Mouse (Mus musculus) kidney, embryonic 14.5 days (tissue): Measurements from ENCODE around the gene Slc16a14. TPM values are rescaled to one million over a fixed set of nuclear protein-coding genes. Genes with fewer than 3 reads are reported as not detected.

Experiments
- ATAC-seq: fragments of 200-750 bp; cut with Nextera tagmentation; 2 replicates; pipeline ENCODE4 v1.8.0; 2017; ENCODE audit warnings: moderate number of reproducible peaks, mild to moderate bottlenecking, moderate TSS enrichment, moderate library complexity; ENCODE audit not compliant: low FRiP score, low TSS enrichment
- H3K27ac ChIP-seq: fragments of 300-500 bp; sonication (generic); 2 replicates; pipeline ENCODE4 v1.5.1; 2014; ENCODE audit warnings: low read depth, mild to moderate bottlenecking, low read length, moderate library complexity, mixed read lengths
- H3K27me3 ChIP-seq: fragments of 300-500 bp; sonication (generic); 2 replicates; pipeline ENCODE4 v1.6.1; 2014; ENCODE audit warnings: mild to moderate bottlenecking, low read length; ENCODE audit not compliant: control insufficient read depth, insufficient read depth
- H3K36me3 ChIP-seq: fragments of 300-500 bp; sonication (generic); 2 replicates; pipeline ENCODE4 v1.6.1; 2014; ENCODE audit warnings: low read length, mixed read lengths; ENCODE audit not compliant: control insufficient read depth, insufficient read depth
- H3K4me1 ChIP-seq: fragments of 300-500 bp; sonication (generic); 2 replicates; pipeline ENCODE4 v1.6.1; 2014; ENCODE audit warnings: low read length, mixed read lengths; ENCODE audit not compliant: control insufficient read depth, insufficient read depth
- H3K4me2 ChIP-seq: fragments of 300-500 bp; sonication (generic); replicated peaks from 2 replicates; pipeline ENCODE4 v1.6.1; 2014; ENCODE audit warnings: low read depth, mild to moderate bottlenecking, low read length
- H3K4me3 ChIP-seq: fragments of 300-500 bp; sonication (generic); 2 replicates; pipeline ENCODE4 v1.5.1; 2014; ENCODE audit warnings: mild to moderate bottlenecking, low read length
- H3K9ac ChIP-seq: fragments of 300-500 bp; sonication (generic); 2 replicates; pipeline ENCODE4 v1.6.1; 2014; ENCODE audit warnings: low read depth, mild to moderate bottlenecking, low read length, moderate library complexity
- H3K9me3 ChIP-seq: fragments of 300-500 bp; sonication (generic); 2 replicates; pipeline ENCODE4 v1.6.1; 2016; ENCODE audit warnings: low read length; ENCODE audit not compliant: control insufficient read depth
- WGBS: fragments of 180-500 bp; shearing (Covaris S2); extraction: QIAGEN DNeasy Blood & Tissue Kit; methylation state at CpG from one replicate; pipeline ENCODE4 v1.1.7; 2014; 5-methylcytosine and 5-hydroxymethylcytosine counted together
- polyA plus RNA-seq: library from polyadenylated mRNA; unstranded; fragments of >200 nt; fragmentation: Nextera tagmentation; extraction: Ambion mirVana; gene quantifications from 2 replicates; pipeline ENCODE4 v1.2.1, GENCODE M21; 2014

Slc16a14 gene
- polyA plus RNA-seq, 1 experiment from 2014 or later, result 0.53 TPM

- H3K27ac ChIP-seq, result no peak overlapping the region
- no peaks in the 10 kb centered on the region for H3K9me3 ChIP-seq
- WGBS, result 82% methylated on average over 2 of the region's 2 CpGs
- no peaks in the 10 kb centered on the region for H3K27me3 ChIP-seq
- H3K4me3 ChIP-seq, result no peak overlapping the region
- no peaks in the 10 kb centered on the region for H3K4me1 ChIP-seq
- H3K9ac ChIP-seq, result no peak overlapping the region
- H3K36me3 ChIP-seq, result no peaks in the 10 kb centered on the region
- no peak overlapping the region for H3K4me2 ChIP-seq
- ATAC-seq, result no peak
Observed at GRCm38 (mm10) chr1:84923432-84923831, 11.5 kb downstream of the Slc16a14 start.

GRCm38 (mm10) chr1:84918865-84919264, 16.1 kb downstream of the Slc16a14 start:
- no peak overlapping the region for H3K4me2 ChIP-seq
- H3K27me3 ChIP-seq, result no peaks in the 10 kb centered on the region
- no peaks in the 10 kb centered on the region for H3K36me3 ChIP-seq
- WGBS, result 84% methylated on average over 3 of the region's 3 CpGs
- ATAC-seq, result no peak
- H3K4me1 ChIP-seq, result no peaks in the 10 kb centered on the region
- no peaks in the 10 kb centered on the region for H3K9me3 ChIP-seq
- H3K9ac ChIP-seq, result no peak overlapping the region
- H3K4me3 ChIP-seq, result no peak overlapping the region
- no peak overlapping the region for H3K27ac ChIP-seq

GRCm38 (mm10) chr1:84915010-84915409, 19.9 kb downstream of the Slc16a14 start:
- Histone ChIP-seq H3K27ac (no peak overlapping the region), H3K27me3 (no peaks in the 10 kb centered on the region), H3K4me3 (no peak overlapping the region), H3K4me2 (no peak overlapping the region), H3K4me1 (no peaks in the 10 kb centered on the region), H3K9me3 (no peaks in the 10 kb centered on the region), H3K9ac (no peak overlapping the region), H3K36me3 (no peaks in the 10 kb centered on the region)
- ATAC-seq, result no peak
- WGBS, result 91% methylated on average over 4 of the region's 4 CpGs

- Histone ChIP-seq H3K27ac (no peak overlapping the region), H3K4me2 (no peak overlapping the region), H3K4me3 (no peak overlapping the region), H3K4me1 (no peaks in the 10 kb centered on the region), H3K27me3 (no peaks in the 10 kb centered on the region), H3K9me3 (no peaks in the 10 kb centered on the region), H3K36me3 (no peaks in the 10 kb centered on the region), H3K9ac (no peak overlapping the region)
- ATAC-seq, result no peak
- WGBS, result 94% methylated on average over 11 of the region's 11 CpGs
Observed at GRCm38 (mm10) chr1:84912571-84912970, 22.4 kb downstream of the Slc16a14 start.

- no peaks in the 10 kb centered on the region for H3K4me1 ChIP-seq
- no peak overlapping the region for H3K27ac ChIP-seq
- no peak for ATAC-seq
- H3K9ac ChIP-seq, result no peak overlapping the region
- no peaks in the 10 kb centered on the region for H3K9me3 ChIP-seq
- no peak overlapping the region for H3K4me3 ChIP-seq
- WGBS, result 75% methylated on average over 8 of the region's 8 CpGs
- no peaks in the 10 kb centered on the region for H3K36me3 ChIP-seq
- H3K4me2 ChIP-seq, result no peak overlapping the region
- no peaks in the 10 kb centered on the region for H3K27me3 ChIP-seq
Observed at GRCm38 (mm10) chr1:84910177-84910804, 24.6 kb downstream of the Slc16a14 start.

GRCm38 (mm10) chr1:84904467-84904866, 30.5 kb downstream of the Slc16a14 start:
- H3K9ac ChIP-seq, result no peak overlapping the region
- WGBS, result 86% methylated on average over 2 of the region's 2 CpGs
- H3K4me1 ChIP-seq, result no peaks in the 10 kb centered on the region
- no peaks in the 10 kb centered on the region for H3K27me3 ChIP-seq
- no peaks in the 10 kb centered on the region for H3K36me3 ChIP-seq
- no peak for ATAC-seq
- H3K27ac ChIP-seq, result no peak overlapping the region
- H3K4me3 ChIP-seq, result no peak overlapping the region
- no peaks in the 10 kb centered on the region for H3K9me3 ChIP-seq
- H3K4me2 ChIP-seq, result no peak overlapping the region

GRCm38 (mm10) chr1:84899156-84899555, 35.8 kb downstream of the Slc16a14 start:
- Histone ChIP-seq H3K9me3 (0 out of 2 replicates have a peak, but pooled peaks cover 6% of the 10 kb centered on the region), H3K27ac (no peak overlapping the region), H3K27me3 (no peaks in the 10 kb centered on the region), H3K4me3 (no peak overlapping the region), H3K4me1 (no peaks in the 10 kb centered on the region), H3K4me2 (no peak overlapping the region), H3K9ac (no peak overlapping the region), H3K36me3 (no peaks in the 10 kb centered on the region)
- ATAC-seq, result no peak
- 97% methylated on average over 6 of the region's 6 CpGs for WGBS

- H3K4me3 ChIP-seq, result no peak overlapping the region
- 87% methylated on average over 6 of the region's 6 CpGs for WGBS
- no peak overlapping the region for H3K4me2 ChIP-seq
- H3K27me3 ChIP-seq, result no peaks in the 10 kb centered on the region
- 0 out of 2 replicates have a peak, but pooled peaks cover 6% of the 10 kb centered on the region for H3K9me3 ChIP-seq
- no peak overlapping the region for H3K9ac ChIP-seq
- no peaks in the 10 kb centered on the region for H3K4me1 ChIP-seq
- H3K27ac ChIP-seq, result no peak overlapping the region
- H3K36me3 ChIP-seq, result no peaks in the 10 kb centered on the region
- no peak for ATAC-seq
Observed at GRCm38 (mm10) chr1:84897364-84897763, 37.6 kb downstream of the Slc16a14 start.

- 89% methylated on average over 8 of the region's 9 CpGs for WGBS
- Histone ChIP-seq H3K27me3 (no peaks in the 10 kb centered on the region), H3K9me3 (0 out of 2 replicates have a peak, but pooled peaks cover 5% of the 10 kb centered on the region), H3K4me3 (no peak overlapping the region), H3K27ac (no peak overlapping the region), H3K4me2 (no peak overlapping the region), H3K36me3 (no peaks in the 10 kb centered on the region), H3K9ac (no peak overlapping the region), H3K4me1 (no peaks in the 10 kb centered on the region)
- no peak for ATAC-seq
Observed at GRCm38 (mm10) chr1:84891746-84892145, 43.2 kb downstream of the Slc16a14 start.
